Mouse (Mus musculus) left cerebral cortex, postnatal 25 days (tissue): ENCODE data around the gene Nudt16l1. TPM values are rescaled to one million over a fixed set of nuclear protein-coding genes. Genes with fewer than 3 reads are reported as not detected.

Experiments
- DNase-seq, 2 experiments: peaks; one replicate each; pipeline ENCODE4 v3.0.0; 2022; ENCODE audit warnings: low spot score in 2 of 2, mixed read lengths in 1 of 2
- intact Hi-C: fragments of 180-260 bp; cut with DNase I; formaldehyde crosslinking; loops from one replicate; pipeline ENCODE4 v1.15.1; 2025
- total RNA-seq, 2 experiments: library from RNA; stranded (reverse); gene quantifications; 2 replicates each; pipeline ENCODE4 v1.2.3; 2021

Gene Nudt16l1
- 10 to 100 TPM; 72.4 TPM for total RNA-seq

DNA sequence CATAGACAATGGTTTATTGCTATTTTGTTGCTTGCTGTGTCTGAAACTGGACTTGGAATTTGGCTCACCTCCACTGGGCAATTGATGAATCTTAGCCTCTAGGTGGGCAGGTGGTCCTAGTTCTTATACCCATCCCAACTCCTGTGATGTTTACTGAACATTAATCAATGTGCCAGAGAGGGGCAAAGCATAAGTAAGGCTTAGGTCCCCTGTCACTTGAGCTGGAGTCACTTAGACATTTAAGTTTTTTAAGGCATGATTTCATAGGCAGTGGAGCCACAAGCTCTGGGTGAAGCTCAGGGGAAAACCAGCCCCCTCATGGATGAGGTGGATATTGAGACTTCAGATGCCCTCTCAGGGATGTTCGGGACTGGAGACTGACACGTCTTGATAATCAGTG, at the start of gene Nudt16l1:
Gene Nudt16l1 (plus strand): TSS at position 301 of the 400 bp plus-strand sequence.
- intact Hi-C loops = no loop called here
- DNase-seq = no peak

DNA sequence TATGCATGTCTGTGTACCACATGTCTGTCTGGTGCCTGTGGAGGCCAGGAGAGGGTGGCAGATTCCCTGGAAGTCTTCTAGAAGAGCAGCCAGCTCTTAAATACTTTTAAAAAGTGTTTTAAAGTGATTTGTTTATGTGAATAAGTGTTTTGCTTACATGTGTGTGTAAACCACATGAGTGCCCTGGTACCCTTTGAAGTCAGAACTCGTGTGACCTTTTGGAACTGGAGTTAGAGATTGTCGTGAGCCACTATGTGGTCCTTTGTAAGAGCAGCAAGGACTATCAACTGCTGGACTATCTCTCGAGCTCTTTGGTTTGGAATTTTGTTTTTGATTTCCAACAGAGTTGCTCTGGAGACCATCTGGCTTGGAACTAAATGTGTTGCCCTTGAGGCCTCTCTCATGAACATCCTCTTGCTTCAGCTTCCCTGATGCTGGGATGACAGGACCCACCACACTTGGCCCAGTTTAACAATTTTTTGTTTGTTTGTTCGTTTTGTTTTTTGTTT, 48.3 kb upstream of the Nudt16l1 start:
- intact Hi-C loops = no loop called here
- no peak for DNase-seq

- intact Hi-C loops = no loop called here
- DNase-seq = no peak
These were observed 46.4 kb upstream of the Nudt16l1 start for GRCm38 (mm10) chr16:4892171-4892570.

DNA sequence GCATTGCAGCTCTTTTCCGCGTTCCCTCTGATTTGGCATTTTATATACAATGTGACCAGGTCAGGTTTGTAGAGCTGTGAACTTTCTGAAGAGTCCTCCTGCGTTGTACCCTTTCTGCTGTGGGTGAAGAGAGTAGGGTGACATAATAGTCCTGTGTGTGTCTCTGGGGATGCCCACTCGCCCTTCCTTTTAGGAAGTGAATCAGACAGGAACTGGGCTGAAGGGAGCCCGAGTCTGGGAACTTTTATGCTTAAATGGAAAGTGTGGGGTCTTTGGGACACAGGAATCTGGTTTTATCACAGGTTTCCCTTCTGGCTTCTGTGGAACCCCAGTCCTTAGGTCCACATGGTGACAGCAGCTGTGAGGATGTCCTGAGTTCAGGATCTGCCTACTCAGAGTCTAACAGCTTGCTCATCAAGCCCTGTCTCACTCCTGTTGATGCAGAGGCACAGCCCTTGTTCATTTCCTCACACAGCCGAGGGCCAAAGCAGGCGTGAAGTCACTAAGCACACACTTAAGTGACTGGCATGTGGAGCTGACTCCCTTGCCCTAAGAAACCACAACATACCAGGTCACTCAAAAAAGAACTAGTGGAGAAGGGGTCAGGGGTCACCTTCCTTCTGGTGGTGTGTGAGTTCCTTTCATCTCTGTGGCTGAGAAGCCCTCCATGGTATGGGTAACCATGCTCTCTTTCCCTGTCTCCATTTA, 44.2 kb upstream of the Nudt16l1 start:
- intact Hi-C loops = no loop called here
- DNase-seq = no peak

DNA sequence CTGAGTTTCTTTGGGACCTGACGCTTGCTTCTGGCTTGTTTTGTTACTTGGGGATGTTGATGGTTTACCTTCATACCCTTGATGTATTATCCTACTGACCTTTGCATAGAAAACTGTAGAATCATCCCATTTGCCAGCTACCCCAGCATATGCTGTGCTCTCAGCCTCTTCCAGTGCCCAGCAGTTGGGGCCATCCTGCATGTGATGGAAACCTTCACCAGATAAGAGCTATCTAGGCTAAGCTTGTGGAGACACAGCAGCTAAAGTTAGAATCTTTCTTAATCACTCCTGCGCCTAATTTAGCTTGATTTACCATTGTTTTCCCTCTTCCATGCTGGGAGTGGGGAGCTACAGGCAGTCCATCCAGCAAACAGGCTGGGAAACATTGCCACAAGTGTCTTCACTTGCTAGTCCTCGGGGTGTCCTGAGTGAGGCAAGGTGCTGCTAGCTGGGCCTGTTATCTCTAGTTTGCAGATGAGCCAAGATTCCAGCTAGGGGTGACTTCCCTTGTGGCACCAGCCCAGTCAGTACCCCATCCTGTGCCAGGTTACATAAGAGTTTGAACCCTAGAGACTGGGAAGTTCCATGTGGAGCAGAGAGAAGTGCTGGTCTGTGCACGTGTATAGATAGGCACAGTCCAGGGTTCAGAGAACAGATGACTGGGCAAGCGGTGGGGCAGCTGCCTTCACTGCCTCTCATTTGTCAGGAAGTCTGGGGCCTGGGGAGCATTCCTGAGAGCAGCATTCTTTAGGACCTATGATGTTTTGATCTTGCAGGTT, 42.1 kb upstream of the Nudt16l1 start:
- peak in 1 of 2 experiments; percentile 21 for DNase-seq
- intact Hi-C loops = no loop called here

DNA sequence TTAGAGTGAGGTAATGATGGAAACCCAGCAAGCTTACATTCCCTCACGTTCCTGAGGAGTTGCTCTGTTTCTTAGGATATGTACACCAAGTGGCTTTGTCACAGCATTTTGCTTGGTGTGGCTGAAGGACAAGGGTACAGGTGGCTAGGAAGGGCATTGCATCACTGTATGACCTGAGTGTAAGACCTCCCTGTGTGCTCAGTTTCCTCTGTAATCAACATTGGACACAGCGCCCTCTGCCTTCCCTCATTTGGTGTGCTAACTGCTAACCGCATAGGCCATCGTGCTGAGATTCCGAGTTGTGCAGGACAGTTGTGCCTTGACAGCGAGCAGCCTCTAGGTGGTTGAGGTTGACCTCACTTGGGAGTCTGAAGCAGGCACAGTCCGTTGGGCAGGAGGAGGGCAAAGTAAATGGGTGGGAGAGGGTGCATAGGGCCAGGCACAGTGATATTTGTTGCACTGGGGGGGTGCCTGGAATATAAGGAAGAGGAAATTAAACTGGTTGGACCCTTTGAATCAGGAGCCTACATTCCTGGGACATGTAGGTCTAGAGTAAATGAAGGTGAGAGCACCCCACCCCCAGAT, 41.3 kb upstream of the Nudt16l1 start:
- no peak for DNase-seq
- intact Hi-C loops = no loop called here

DNA sequence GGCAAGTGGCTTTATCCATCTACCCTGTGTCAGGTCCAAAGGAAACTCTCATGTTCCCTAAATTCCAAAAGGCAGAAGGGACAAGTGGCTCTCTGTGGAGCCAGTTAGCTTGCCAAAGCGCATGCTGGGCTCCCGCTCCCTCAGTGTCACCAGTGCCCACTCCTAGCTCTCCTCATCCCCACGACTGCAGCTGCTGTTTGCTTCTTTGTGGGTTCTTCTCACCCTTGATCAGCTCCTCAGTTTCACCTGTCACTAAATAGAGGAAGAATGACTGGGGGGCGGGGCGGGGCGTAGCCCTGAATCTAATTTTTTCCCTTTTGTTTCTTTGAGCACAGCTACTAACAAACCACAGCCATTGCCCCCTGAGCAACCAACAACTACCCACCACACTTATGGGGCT, 39.7 kb upstream of the Nudt16l1 start:
- intact Hi-C loops = no loop called here
- no peak for DNase-seq

DNA sequence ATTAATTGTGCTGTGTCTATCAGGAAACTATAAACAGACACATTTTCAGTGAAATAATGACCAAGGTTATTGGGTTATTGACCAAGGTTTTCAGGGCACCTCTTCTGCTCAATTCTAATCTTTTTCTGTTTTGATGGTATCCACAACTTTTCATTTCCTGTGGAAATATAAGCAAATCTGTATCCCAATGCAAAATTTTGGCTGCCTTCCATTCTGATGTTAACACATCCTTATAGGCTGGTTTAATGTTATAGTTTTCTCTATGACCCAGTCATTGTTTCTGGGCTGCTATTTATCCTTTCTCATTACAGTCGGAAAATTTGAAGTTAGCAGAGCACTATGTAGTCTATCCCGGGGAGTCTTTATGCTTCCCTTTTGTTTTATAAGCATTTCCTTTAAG, 38.9 kb upstream of the Nudt16l1 start:
- DNase-seq = no peak
- intact Hi-C loops = no loop called here

- DNase-seq = no peak
- intact Hi-C loops = no loop called here
These were observed 37.4 kb upstream of the Nudt16l1 start for GRCm38 (mm10) chr16:4901167-4901566.

DNA sequence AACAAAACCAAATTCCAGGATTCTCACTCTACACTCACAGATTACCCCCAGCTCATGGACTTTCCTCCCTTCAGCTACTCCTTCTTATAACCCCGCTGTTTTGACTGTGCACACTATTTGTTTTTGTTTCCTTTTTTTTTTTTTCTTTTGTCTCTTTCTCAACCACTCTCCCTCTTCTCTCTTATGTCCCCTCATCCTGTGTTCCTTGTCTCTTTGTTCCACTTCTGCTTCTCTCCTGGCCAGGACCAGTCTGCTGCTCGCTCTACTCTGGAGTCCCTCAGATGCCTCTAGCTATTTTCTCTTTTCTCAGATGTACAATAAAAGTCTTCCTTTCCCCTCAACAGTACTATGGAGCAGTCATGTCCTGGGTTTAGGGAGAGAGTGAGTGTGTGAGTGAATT, 36.2 kb upstream of the Nudt16l1 start:
- intact Hi-C loops = no loop called here
- DNase-seq = no peak

GRCm38 (mm10) chr16:4903491-4904102, 35.0 kb upstream of the Nudt16l1 start:
- intact Hi-C loops = no loop called here
- no peak for DNase-seq

GRCm38 (mm10) chr16:4904878-4905277, 33.7 kb upstream of the Nudt16l1 start:
- no peak for DNase-seq
- intact Hi-C loops = no loop called here

DNA sequence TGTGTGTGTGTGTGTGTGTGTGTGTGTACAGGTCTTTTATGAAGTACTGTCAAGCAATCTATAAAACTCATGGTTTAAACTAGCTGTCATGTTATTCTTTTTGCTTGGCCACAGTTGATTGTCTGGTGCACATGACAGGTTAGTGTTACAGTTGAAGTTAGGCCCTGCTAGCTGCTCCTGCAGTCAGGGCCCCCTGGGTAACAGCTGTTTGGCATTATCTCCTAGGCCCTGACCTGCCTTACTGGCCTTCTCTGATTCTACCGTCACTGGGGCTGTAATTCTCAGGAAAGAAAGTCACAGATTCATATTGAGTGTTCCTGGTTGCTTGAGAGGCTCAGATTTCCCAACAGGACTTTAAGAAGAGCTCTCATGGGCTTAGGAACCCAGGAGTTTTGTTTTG, 33.0 kb upstream of the Nudt16l1 start:
- intact Hi-C loops = no loop called here

DNA sequence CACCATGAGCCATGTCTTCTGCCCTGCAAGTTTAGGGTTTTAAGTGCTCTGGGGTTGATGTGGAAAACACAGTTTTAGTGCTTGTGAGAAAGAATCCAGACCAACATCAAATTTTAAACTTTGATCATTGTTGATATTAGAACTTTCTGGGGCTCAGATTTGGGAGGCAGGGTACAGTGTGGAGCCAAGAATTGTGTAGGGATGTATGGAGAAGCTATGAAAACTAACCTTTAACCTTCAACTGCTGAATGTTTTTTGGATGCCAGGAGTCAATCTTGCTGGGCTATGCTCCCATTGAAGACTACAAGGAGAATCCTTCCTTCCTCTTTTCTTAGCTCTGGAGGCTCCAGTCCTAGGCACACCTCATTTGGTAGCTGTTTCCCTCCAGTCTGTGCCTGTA, 32.0 kb upstream of the Nudt16l1 start:
- no peak for DNase-seq
- intact Hi-C loops = no loop called here

More for the DNA sequence above, 33.0 kb upstream of the Nudt16l1 start:
- no peak for DNase-seq

GRCm38 (mm10) chr16:4907386-4907785, 31.2 kb upstream of the Nudt16l1 start:
- intact Hi-C loops = no loop called here
- no peak for DNase-seq

- no peak for DNase-seq
- intact Hi-C loops = no loop called here
These were observed 30.6 kb upstream of the Nudt16l1 start for GRCm38 (mm10) chr16:4907972-4908371.

DNA sequence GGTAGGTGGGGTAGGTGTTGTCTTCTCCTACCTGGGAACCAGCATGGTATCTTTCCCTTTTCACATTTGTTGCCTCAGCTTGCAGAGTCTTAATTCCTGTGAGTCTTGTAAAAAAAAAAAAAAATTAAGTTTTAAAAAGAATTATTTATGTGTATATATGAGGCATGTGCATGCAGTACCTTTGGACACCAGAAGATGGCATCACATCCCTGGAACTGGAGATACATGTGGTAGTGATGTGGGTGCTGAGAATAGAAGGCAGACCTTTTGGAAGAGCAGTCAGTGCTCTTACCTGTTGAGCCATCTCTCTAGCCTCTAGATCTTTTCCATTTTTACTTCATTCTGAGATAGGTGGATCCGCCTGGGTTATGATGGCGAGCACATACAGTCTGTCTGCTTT, 28.8 kb upstream of the Nudt16l1 start:
- DNase-seq = no peak
- intact Hi-C loops = loop anchor here (5.0 kb wide), 1 partner anchor 32 kb away; no protein-coding TSS in a partner anchor

DNA sequence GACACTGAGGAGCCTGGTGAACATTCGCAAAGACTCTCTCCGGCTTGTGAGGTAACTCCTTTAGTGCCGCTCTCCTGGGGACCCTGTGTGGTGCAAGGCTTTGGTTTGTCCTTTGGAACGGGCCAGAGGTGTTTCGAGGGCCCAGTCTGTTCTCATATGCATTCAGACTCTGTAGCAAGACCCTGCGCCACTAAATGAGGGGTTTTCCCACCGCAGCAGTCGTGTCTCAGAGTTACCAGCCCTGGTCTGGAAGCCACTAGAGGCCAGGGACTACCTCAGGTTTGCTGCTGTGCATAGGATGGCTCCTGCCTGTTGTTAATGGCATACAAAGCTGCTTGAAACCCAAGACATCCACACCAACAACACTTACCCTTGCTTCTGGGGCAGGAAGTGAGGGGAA, 27.8 kb upstream of the Nudt16l1 start:
- intact Hi-C loops = loop anchor here (5.0 kb wide), 1 partner anchor 33 kb away; no protein-coding TSS in a partner anchor
- DNase-seq = no peak

- intact Hi-C loops = loop anchor here (2.0 to 5.0 kb wide), 2 partner anchors 25 to 35 kb away; partner anchors contain the start of gene Mgrn1
- no peak for DNase-seq
These were observed 26.4 kb upstream of the Nudt16l1 start for GRCm38 (mm10) chr16:4912074-4912648.
